Mouse (Mus musculus): ENCODE measurements around the gene Adssl1.
A peak's percentile ranks its signal among the peaks of the same experiment; 100 is the strongest.

Adssl1 gene

DNA sequence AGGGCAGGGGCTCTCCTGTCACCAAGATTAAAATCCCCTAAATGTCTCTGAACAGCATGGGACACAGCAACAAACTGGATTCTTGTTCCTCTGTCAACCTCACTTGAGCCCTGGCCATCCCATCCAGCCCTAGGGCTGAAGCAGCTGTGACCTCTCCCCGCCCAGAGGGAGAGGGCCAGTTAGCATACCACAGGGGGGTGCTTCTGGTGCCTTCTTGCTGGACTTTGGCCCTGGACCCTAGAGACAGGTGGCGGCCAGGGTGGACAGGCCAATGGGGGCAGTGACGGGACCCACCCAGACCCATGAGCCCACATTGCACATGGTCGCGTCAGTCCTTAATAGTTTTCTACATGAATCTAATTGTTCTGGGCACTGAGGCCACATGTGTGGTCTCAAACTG, 34.2 kb downstream of the Adssl1 start:
- DNase-seq (ENCODE audit: low spot score) = no peak

DNA sequence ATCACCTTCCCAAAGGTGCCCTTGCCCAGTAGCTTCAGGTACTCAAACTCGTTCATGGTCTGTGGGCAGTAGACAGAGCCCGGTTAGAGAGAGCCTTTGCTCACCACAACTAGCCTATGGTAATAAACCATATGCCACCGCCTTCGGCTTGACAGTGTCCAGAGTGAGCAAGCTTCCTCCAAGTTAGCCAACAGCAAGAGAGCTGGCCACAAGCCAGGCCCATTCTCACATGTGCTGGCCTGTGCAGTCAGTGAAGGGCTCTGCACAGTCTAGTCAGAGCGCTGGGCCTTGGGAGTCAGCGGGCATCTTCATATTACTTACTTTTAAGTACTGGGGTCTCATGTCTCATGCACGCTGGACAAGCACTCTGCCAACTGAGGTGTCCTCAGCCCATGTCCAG, 38.8 kb downstream of the Adssl1 start:
- DNase-seq (ENCODE audit: low spot score) = peak; percentile 49

- DNase-seq (ENCODE audit: low spot score) = peak; percentile 50
Measured at GRCm38 (mm10) chr12:112659109-112659508, 39.3 kb downstream of the Adssl1 start.

GRCm38 (mm10) chr12:112660576-112661326, 40.9 kb downstream of the Adssl1 start:
- DNase-seq (ENCODE audit: low spot score) = no peak

DNA sequence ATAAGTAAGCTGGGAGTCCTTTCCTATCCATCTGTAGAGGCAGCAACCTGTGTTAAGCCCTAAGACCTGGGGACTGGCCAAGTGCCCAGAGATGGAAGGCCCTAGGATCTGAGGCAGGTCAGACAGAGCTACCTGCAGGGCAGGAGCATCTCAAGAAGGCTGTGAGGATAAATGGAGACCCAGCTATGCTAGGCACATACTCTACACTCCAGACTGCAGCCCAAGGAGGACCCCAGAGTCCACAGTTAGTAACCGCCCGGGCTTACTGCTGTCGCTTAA, 41.4 kb downstream of the Adssl1 start:
- no peak for DNase-seq (ENCODE audit: low spot score)

DNA sequence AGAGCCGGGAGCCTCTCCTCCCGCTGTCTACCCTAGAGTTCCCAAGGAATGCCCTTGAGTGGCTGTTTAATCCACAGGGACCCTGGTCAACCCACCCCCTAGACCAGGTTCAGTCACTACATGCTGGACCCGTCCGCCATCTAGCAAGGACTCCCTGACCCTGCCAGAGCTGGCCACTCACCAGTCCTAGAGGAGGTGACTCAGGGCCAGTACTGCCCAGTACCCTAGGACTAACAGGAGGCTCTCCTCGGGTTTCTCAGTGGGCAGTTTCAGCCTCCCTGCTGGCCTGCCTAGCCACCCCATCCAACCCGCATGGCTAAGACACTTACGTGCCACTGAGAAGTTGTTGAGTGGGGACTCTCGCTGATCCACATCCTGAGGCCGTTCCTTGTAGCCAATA, 42.0 kb downstream of the Adssl1 start:
- no peak for DNase-seq (ENCODE audit: low spot score)

DNA sequence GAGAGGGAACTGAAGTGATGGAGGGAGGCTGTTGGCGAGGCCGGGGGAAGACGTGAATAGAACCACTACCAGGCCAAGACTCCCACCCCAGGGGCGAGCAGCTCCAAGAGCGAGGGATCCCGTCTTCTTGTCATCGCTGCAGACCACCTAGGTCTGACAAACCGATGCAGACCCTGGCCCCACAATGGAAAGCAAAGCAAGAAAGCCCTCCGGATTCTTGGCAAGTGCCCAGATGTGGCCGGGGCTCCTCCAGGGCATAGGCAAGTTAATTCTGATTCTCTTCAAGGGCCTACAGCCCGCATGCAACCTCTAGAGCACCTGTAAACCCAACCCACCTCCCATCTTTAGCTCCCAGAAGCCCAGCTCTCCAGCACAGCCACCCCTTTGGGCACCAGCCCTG, 43.5 kb downstream of the Adssl1 start:
- no peak for DNase-seq (ENCODE audit: low spot score)

DNA sequence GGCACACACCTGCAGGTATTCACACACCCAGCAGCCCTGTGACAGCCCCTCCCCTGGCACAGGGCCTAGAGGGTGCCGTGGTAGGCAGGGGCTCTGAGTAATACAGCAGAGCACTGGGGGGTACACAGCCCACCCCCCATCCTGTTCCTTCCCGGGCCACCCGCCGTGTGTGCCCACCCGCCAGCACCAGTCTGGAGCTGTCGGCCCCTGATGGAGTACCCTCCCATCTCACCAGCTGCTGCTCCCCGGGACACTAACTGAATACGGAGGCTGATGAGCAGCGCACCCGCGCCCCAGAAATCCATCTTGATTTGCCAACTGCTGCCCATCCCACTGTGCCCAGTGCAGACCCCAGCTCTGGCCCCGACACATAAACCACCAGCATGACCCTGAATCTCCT, 43.9 kb downstream of the Adssl1 start:
- DNase-seq (ENCODE audit: low spot score) = no peak

DNA sequence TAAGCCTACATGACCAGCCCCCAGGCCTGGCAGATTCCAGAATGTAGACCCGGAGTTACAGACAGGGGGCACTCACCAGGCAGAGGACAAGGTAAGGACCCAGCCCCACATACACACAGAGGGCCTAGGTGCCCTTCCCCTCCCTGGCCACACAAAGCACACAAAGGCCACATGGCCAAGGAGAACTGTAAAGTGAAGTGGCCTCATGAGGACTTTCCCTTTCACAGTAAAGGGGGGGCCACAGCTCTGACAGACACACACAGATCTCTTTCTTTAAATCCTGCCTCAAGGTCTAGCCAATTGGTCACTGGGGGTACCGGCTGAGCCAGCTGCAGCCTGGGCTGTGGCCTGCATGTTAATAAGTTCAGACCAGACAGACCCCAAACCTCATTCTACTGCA, 44.3 kb downstream of the Adssl1 start:
- no peak for DNase-seq (ENCODE audit: low spot score)

DNA sequence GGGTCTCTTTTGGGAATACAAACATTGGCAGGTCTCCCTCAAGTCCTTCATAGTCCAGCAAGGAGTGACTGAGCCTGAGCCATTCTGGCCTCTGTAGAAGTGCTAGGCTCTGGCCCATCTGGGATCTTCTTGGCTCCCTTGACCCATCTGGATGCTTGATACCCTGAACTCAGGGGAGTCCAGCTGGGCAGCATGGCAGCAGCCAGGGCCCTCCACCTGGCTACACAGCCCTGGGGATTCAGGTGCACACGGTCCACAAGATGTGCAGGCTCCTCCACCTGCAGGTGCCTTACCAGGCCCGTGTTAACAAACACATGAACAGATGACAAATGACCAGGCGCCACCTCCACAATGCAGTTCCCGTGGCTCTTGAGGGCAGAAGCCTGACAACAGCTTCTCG, 44.8 kb downstream of the Adssl1 start:
- no peak for DNase-seq (ENCODE audit: low spot score)

- DNase-seq (ENCODE audit: low spot score) = no peak
Measured at GRCm38 (mm10) chr12:112665445-112665844, 45.6 kb downstream of the Adssl1 start.

GRCm38 (mm10) chr12:112665881-112666544, 46.2 kb downstream of the Adssl1 start:
- DNase-seq (ENCODE audit: low spot score) = no peak

GRCm38 (mm10) chr12:112667619-112668297, 47.9 kb downstream of the Adssl1 start:
- no peak for DNase-seq (ENCODE audit: low spot score)

DNA sequence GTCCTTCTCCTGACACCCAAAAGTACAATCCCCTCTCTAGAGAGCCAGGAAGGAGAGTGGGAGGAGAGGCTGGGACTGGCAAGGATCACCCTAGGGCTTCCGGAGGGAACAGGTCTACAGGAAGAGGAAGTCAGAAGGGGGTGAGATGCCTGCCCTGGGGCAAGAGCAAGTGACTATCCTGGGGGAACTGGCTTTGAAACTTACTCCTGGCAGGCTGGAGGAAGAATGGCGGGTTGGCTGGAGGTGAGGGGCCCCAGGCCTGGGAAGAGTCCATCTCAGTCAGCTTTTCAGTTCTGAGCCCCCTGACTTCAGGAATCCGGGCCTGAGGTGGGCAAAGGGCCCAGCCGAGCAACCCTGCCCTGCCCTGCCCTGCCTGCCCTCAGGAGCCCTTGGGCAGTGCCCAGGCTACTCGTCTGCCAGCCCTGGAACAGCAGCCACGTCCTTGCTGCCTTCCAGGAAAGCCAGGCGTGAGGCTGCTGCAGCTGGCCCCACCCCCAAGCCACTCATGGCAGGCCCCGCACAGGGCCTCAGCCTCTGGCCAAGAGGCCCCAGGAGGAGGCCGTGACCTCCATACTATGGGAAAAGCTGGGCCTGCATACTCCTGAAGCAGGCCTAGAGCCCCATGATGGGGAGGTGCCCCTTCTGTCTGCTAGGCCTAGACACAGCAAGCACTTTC, 51.0 kb downstream of the Adssl1 start:
- DNase-seq (ENCODE audit: low spot score) = peak; percentile 39

DNA sequence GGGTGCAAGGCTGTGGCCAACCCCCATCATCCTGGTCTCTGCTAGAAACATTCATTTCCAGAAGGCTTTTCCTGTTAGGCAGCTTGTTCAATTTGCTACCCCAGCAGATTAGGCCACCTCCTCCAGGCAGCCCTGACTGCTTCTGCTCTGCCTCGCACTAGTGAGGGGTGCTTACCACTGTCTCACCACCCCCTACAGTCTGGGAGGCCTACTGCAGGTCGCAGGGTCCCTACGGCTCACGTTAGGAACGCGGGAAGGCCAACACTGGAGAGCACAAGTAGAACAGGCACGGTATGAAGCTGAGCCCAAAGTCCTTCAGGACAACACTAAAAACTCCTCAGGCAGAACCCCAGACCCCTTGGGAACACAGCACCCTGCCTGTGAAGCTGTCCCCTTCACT, 52.0 kb downstream of the Adssl1 start:
- no peak for DNase-seq (ENCODE audit: low spot score)

GRCm38 (mm10) chr12:112672744-112673575, 53.1 kb downstream of the Adssl1 start:
- peak; percentile 46 for DNase-seq (ENCODE audit: low spot score)

DNA sequence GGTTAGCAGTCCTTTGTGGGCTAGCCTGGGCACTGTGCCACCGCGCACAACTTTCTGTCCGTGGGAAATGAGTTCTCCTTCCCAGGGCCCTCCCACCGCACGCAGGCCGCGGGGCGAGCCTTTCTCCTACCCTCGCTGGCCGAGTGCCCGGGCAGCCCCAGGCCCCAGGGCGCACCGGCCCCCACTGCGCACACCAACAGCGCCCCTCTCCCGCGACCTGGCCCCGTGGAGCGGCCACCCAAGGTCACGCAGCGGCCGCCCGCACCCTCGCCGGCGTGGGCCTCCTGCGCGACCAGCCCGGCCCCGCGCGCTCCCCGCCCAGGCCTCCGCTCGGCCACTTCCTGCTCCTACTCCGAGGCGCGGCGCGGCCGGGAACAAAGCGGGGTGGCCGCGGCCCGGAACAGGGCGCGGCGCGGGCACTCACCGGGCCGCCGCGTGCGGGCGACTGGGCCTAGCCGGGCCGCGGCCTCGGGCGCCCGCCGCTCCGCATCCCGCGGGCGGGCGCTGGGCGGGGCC, 53.8 kb downstream of the Adssl1 start:
- DNase-seq (ENCODE audit: low spot score) = peak; percentile 44

GRCm38 (mm10) chr12:112674132-112675011, 54.5 kb downstream of the Adssl1 start, which contains the start of gene Akt1:
Gene Akt1 (minus strand): TSS chr12:112674884.
- peak; percentile 55 for DNase-seq (ENCODE audit: low spot score)

GRCm38 (mm10) chr12:112675245-112676035, 55.6 kb downstream of the Adssl1 start:
- DNase-seq (ENCODE audit: low spot score) = peak; percentile 87

GRCm38 (mm10) chr12:112677076-112677475, 57.2 kb downstream of the Adssl1 start:
- no peak for DNase-seq (ENCODE audit: low spot score)
